Mouse (Mus musculus) intestine, embryonic 14.5 days (tissue): ENCODE results near the gene Pomgnt1. TPM values are rescaled to one million over a fixed set of nuclear protein-coding genes. Genes with fewer than 3 reads are reported as not detected.

Source experiments
- ATAC-seq: fragments of 200-750 bp; cut with Nextera tagmentation; replicated peaks from 2 replicates; pipeline ENCODE4 v1.8.0; 2017; ENCODE audit warnings: low read depth, moderate number of reproducible peaks, moderate TSS enrichment, moderate library complexity; ENCODE audit not compliant: low FRiP score, low TSS enrichment
- DNase-seq: peaks from one replicate; pipeline ENCODE4 v3.0.0-alpha.2; 2018; ENCODE audit warnings: low spot score
- H3K27ac ChIP-seq: fragments of 300-500 bp; sonication (generic); 2 replicates; pipeline ENCODE4 v1.5.1; 2014; ENCODE audit warnings: low read depth, mild to moderate bottlenecking, control low read depth
- H3K27me3 ChIP-seq: fragments of 300-500 bp; sonication (generic); replicated peaks from 2 replicates; pipeline ENCODE4 v1.6.1; 2014; ENCODE audit warnings: low read length, control low read depth; ENCODE audit not compliant: control insufficient read depth, insufficient read depth
- H3K36me3 ChIP-seq: fragments of 300-500 bp; sonication (generic); 2 replicates; pipeline ENCODE4 v1.6.1; 2014; ENCODE audit warnings: low read length, control low read depth; ENCODE audit not compliant: control insufficient read depth, insufficient read depth
- H3K4me1 ChIP-seq: fragments of 300-500 bp; sonication (generic); replicated peaks from 2 replicates; pipeline ENCODE4 v1.6.1; 2014; ENCODE audit warnings: low read length, control low read depth, mixed read lengths; ENCODE audit not compliant: control insufficient read depth, insufficient read depth
- H3K4me2 ChIP-seq: fragments of 300-500 bp; sonication (generic); 2 replicates; pipeline ENCODE4 v1.6.1; 2014; ENCODE audit warnings: low read length
- H3K4me3 ChIP-seq: fragments of 300-500 bp; sonication (generic); 2 replicates; pipeline ENCODE4 v1.5.1; 2014; ENCODE audit warnings: low read depth, low read length, control low read depth, mixed read lengths
- H3K9ac ChIP-seq: fragments of 300-500 bp; sonication (generic); 2 replicates; pipeline ENCODE4 v1.6.1; 2014; ENCODE audit warnings: mild to moderate bottlenecking, low read length
- H3K9me3 ChIP-seq: fragments of 300-500 bp; sonication (generic); 2 replicates; pipeline ENCODE4 v1.6.1; 2016; ENCODE audit warnings: low read length, control low read depth; ENCODE audit not compliant: control insufficient read depth
- WGBS: fragments of 180-500 bp; shearing (Covaris S2); extraction: QIAGEN DNeasy Blood & Tissue Kit; methylation state at CpG from one replicate; pipeline ENCODE4 v1.1.7; 2014; 5-methylcytosine and 5-hydroxymethylcytosine counted together
- polyA plus RNA-seq: library from polyadenylated mRNA; unstranded; fragments of >200 nt; fragmentation: Nextera tagmentation; extraction: Ambion mirVana; gene quantifications from 2 replicates; pipeline ENCODE4 v1.2.1, GENCODE M21; 2014

Gene Pomgnt1
- polyA plus RNA-seq, 1 experiment from 2014 or later, result 53.7 TPM

DNA sequence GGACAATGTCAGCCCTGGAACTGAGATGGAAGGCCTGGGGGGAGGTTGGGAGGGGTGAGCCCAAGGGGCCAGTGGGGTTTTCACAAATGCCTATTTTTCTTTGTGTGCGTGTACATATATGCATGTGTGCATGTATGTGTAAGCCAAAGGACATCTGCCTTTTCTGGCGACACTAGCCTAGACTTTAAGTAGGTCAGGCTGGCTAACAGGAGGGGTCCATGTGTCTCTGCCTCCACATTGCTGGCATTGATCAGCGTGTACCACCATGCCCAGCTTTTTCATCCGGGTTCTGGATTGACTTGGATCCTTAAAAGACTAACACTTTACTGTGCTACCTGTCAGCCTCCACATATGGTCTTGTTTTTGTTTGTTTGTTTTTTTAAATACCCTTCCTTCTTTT is 50.1 kb downstream of the Pomgnt1 start:
- Histone ChIP-seq H3K4me1 (peaks cover 28% of the 10 kb centered on the region), H3K36me3 (no peaks in the 10 kb centered on the region), H3K27ac (no peak overlapping the region), H3K4me2 (no peak overlapping the region), H3K27me3 (no peaks in the 10 kb centered on the region), H3K9me3 (no peaks in the 10 kb centered on the region), H3K9ac (no peak overlapping the region), H3K4me3 (no peak overlapping the region)
- DNase-seq, result no peak
- WGBS, result 92% methylated on average over 4 of the region's 4 CpGs
- ATAC-seq, result no peak

DNA sequence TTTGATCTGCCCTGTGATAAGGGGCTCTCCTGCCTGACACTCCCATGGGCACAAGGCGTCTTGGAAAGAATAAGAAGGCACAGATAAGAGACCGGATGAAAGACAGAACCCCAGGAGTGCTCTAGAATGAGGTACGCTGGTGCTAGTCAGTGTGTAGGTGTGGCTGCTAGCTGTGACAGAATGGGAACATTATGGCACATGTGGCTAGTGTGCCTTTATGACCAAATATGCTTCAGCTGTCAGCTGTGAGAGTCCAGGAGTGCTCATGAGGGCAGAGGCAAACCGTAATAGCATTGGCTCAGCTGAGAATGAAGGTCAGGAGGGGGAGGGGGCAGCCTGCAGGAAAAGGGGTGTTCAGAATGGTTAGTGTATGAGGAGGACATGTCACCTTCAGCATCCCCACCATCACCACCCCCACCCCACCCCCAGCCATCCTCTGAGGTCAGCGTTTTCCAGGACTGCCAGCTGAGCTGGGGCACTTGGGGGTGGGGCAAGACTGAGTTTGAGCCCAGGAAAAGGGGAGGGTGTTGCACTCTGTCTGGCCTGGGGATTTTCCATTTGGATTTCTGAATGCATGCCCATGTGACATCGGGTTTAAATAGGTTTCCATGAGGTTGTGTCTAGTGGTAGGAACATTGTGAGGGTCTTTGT is 51.0 kb downstream of the Pomgnt1 start:
- WGBS, result 37% methylated on average over 6 of the region's 6 CpGs
- Histone ChIP-seq H3K27ac (no peak overlapping the region), H3K27me3 (no peaks in the 10 kb centered on the region), H3K36me3 (no peaks in the 10 kb centered on the region), H3K4me1 (peaks cover 28% of the 10 kb centered on the region), H3K9me3 (no peaks in the 10 kb centered on the region), H3K4me3 (no peak overlapping the region), H3K4me2 (no peak overlapping the region), H3K9ac (no peak overlapping the region)
- DNase-seq, result no peak
- no peak for ATAC-seq

DNA sequence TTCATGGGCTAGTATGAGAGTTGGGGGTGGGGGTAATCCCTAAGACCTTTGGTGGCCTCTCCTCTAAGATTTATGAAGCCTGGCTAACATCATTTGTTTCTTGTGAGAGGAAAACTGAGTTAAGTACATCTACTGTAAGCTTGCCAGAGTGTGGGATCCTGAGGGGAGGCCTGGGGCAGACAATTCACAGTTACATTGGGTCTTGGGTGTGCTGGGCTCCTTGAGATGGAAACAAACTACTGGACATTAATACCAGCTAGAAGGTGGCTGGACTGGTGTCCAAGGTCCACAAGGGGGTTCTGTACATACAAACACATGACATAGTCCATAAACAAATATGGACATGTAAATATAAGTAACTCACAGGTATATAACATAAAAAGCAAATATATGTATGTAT is 51.5 kb downstream of the Pomgnt1 start:
- no peak for DNase-seq
- no peak for ATAC-seq
- Histone ChIP-seq H3K4me3 (no peak overlapping the region), H3K9ac (no peak overlapping the region), H3K4me2 (no peak overlapping the region), H3K27ac (peak overlapping the region; percentile 85), H3K4me1 (peaks cover 28% of the 10 kb centered on the region), H3K36me3 (no peaks in the 10 kb centered on the region), H3K27me3 (no peaks in the 10 kb centered on the region), H3K9me3 (no peaks in the 10 kb centered on the region)

DNA sequence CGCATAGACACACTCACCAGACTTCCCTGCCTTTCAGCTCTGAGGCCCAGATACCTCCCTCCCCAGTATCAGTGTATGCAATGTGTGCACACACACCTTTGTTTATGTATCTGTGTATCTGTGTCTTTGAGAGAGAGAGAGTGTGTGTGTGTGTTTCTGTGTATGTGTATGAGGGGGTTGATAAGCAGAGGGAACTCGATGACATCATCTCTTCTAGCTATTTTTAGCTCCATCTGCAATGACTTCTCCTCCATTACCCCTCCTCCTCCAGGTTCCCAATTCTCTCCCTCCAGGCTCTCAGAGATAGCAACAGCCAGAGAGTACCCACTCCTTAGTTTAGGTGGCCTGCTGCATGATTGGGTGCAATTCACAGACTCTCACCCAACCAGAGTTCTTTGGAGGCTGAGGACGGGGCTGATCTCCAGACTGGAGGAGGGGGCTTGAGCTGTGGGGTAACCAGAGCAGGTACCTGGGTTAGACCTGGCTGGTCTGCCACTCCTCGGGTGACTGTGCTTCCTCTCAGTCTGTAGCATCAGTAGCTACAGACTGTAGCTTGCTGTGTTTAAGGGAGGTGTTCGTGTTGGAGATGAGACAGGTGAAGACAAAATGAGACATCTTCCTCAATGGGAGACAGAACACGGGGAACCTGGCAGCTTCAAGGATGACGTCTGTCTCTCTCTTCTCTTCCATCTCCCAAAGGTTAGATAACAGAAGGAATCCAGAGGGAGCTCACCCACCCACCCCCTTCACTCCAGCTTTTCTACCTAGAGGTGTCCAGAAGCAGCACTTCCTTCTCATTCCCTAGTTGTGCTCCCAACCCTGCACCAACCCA is 52.3 kb downstream of the Pomgnt1 start:
- Histone ChIP-seq H3K27me3 (no peaks in the 10 kb centered on the region), H3K27ac (peak overlapping the region; percentile 85), H3K4me1 (peaks cover 28% of the 10 kb centered on the region), H3K9ac (no peak overlapping the region), H3K4me2 (peak overlapping the region; percentile 46), H3K4me3 (no peak overlapping the region), H3K9me3 (no peaks in the 10 kb centered on the region), H3K36me3 (no peaks in the 10 kb centered on the region)
- WGBS, result 47% methylated on average over 7 of the region's 7 CpGs
- no peak for DNase-seq
- ATAC-seq, result peak; percentile 59

DNA sequence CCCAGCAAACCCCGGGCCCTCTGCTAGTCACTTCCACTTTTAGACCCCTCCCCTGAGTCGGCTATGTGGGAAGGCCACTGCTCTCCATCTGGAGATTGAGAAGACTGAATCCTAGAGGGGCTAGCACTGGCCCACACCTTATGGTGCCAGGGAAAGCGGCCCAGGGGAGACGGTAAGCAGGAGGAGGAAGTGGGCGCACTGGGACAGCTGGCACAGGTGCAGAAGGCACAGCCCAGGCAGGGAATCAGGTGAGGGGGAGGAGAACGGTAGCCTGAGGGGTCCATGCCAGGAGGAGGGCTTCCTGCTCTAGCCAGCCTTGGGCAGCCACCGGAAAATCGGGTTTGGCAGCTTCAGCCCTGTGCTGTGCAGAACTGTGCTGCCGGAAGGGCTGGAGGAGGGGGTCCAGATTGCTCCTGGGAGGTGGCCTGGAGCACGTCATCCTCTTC is 52.9 kb downstream of the Pomgnt1 start:
- Histone ChIP-seq H3K27ac (peak overlapping the region; percentile 85), H3K4me3 (no peak overlapping the region; the same call in 1 of the 2 replicates), H3K27me3 (no peaks in the 10 kb centered on the region), H3K4me2 (peak overlapping the region; percentile 46), H3K9ac (no peak overlapping the region), H3K4me1 (peaks cover 28% of the 10 kb centered on the region), H3K9me3 (no peaks in the 10 kb centered on the region), H3K36me3 (no peaks in the 10 kb centered on the region)
- 18% methylated on average over 10 of the region's 10 CpGs for WGBS
- ATAC-seq (peak; percentile 86), DNase-seq (peak; percentile 82)

DNA sequence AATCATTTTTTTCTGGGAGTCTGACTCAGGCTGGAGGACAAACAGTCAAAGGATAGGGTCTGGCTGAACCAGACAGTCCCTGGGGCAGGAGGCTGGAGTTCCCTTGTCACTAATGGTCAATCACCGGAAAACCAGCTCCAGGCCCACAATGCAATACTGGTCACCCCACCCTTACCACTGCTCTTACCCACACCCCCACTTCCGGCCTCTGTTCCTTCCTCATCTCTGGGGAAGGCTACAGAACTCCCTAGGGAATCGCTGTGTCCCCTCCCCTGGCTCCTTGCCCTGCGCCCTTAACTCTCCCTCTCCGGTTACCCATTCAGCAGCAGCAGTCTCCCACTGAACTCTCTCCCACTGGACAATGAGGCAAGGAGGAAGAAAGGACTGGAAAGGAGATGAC is 53.5 kb downstream of the Pomgnt1 start:
- no peak overlapping the region for H3K9ac ChIP-seq
- no peak overlapping the region; the same call in 1 of the 2 replicates for H3K4me3 ChIP-seq
- DNase-seq, result no peak

DNA sequence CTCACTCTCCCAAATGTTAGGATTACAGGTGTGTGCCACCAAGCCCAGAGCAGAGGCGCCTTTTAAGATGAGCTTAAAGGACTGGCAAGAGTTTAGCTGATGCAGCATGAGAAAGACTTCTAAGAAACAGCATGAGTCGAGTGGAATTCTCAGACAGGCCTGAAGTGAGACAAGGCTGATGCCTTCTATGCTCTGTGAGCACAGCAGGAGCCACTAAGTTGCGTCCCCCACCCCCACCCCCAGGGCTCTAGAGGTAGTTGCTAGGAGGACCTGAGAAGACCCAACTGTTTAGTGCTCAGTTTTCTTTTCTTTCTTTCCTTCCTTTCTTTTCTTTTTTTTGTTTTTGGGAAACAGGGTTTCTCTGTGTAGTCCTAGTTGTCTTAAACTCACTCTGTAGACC is 58.4 kb downstream of the Pomgnt1 start:
- H3K36me3 ChIP-seq, result no peaks in the 10 kb centered on the region
- no peak overlapping the region for H3K4me3 ChIP-seq
- WGBS, result 68% methylated on average over 3 of the region's 3 CpGs
- peaks cover 4% of the 10 kb centered on the region for H3K4me1 ChIP-seq
- no peak for ATAC-seq
- no peak overlapping the region for H3K27ac ChIP-seq
- no peaks in the 10 kb centered on the region for H3K9me3 ChIP-seq
- H3K9ac ChIP-seq, result no peak overlapping the region
- no peak for DNase-seq
- H3K4me2 ChIP-seq, result no peak overlapping the region
- H3K27me3 ChIP-seq, result no peaks in the 10 kb centered on the region

More for the DNA sequence above, 53.5 kb downstream of the Pomgnt1 start:
- peak overlapping the region; percentile 85 for H3K27ac ChIP-seq
- WGBS, result 35% methylated on average over 5 of the region's 5 CpGs
- 0 out of 2 replicates have a peak, but pooled peaks have one; percentile 14 for ATAC-seq
- H3K27me3 ChIP-seq, result no peaks in the 10 kb centered on the region
- peak overlapping the region; percentile 46 for H3K4me2 ChIP-seq
- H3K4me1 ChIP-seq, result peaks cover 28% of the 10 kb centered on the region
- no peaks in the 10 kb centered on the region for H3K36me3 ChIP-seq
- H3K9me3 ChIP-seq, result no peaks in the 10 kb centered on the region

DNA sequence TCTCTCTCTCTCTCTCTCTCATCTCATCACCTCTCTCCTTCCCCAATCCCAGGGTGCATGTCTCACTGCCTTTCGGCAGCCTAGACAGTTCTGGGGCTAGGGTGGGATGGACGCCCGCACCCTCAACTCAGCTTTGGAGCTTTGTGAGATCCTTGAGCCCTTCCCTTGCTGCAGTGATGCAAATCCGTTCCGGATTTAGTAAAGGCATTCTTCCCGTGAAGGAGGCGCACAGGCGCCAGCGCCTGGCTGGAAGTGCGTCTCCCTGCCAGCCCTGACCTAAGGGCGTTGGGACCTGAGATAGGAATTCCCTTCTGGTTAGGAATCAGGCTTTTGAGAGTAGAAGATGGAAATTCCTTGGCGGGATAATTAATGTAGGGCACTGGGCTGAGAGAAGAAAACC is 59.1 kb downstream of the Pomgnt1 start:
- H3K4me3 ChIP-seq, result no peak overlapping the region
- ATAC-seq (no peak), DNase-seq (no peak)
- H3K9me3 ChIP-seq, result no peaks in the 10 kb centered on the region
- 17% methylated on average over 12 of the region's 12 CpGs for WGBS
- H3K4me1 ChIP-seq, result no peaks in the 10 kb centered on the region
- H3K27me3 ChIP-seq, result no peaks in the 10 kb centered on the region
- no peak overlapping the region for H3K27ac ChIP-seq
- H3K9ac ChIP-seq, result no peak overlapping the region; the same call in 1 of the 2 replicates
- peak overlapping the region; percentile 18 for H3K4me2 ChIP-seq
- H3K36me3 ChIP-seq, result no peaks in the 10 kb centered on the region
